Mouse (Mus musculus): Measurements from ENCODE around the gene Tk1.
A peak's percentile ranks its signal among the peaks of the same experiment; 100 is the strongest.
"Not testable (repeated sequence)": the region's sequence is repeated elsewhere in the genome, so short reads cannot be mapped to it uniquely, and the experiment has no call there.

Gene Tk1

DNA sequence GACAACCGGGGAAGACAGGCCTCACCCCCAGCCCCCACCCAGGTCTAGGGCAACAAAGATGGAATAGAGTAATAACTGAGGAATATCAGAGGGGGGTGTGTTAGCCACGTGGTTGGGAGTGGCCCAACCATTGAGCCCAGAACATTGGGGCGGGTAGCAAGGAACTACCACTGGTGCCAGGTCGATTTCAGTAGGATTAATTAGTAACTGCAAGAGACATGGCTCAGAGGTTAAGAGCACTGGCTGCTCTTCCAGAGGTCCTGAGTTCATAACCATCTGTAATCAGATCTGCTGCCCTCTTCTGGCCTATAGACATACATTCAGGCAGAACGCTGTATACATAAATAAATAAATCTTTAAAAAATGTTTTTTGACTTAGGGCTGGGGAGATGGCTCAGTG, 20.7 kb upstream of the Tk1 start:
- DNase-seq (ENCODE audit: low read depth): no peak

DNA sequence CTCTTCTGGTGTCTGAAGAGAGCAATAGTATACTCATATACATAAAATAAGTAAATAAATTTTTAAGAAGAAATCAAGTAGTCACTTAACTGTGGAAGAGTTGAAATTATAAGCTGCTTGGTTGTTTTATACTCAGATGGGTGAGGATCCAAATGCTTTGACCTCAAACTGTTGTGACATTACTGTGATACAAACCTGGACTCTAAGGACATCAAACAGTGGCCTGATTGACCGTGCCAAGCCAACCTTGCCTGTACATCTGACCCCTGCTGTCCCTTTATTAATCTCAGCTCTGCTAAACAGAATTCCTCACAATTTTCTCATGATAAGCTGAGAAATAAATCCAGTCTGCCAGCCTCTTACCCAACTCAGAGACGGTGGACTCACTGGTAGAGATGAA, 19.8 kb upstream of the Tk1 start:
- no peak for DNase-seq (ENCODE audit: low read depth)

GRCm38 (mm10) chr11:117844997-117845396, 19.1 kb upstream of the Tk1 start:
- DNase-seq (ENCODE audit: low read depth): no peak

DNA sequence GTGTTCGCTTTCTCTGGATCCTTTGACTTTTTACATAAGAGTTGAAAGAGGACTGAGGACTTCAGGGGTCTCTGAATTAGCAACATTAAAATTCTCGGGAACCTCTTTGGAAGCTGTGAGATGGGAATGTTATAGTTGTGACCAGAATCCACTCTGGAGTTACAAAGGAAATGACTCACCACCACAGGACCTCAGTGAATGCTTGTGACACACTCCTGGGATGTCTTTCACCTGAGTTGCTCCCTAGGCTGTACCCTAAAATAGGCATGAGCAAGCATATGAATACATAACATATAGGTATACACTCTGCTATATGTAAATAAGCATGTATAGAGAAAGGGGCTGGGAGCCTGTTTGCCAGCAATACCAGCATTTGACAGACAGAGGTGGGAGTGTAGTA, 17.5 kb upstream of the Tk1 start:
- no peak for DNase-seq (ENCODE audit: low read depth)

GRCm38 (mm10) chr11:117840910-117841309, 15.0 kb upstream of the Tk1 start:
- no peak for DNase-seq (ENCODE audit: low read depth)

- DNase-seq (ENCODE audit: low read depth): no peak
Observed at GRCm38 (mm10) chr11:117839021-117839420, 13.1 kb upstream of the Tk1 start.

- DNase-seq (ENCODE audit: low read depth): no peak
Observed at GRCm38 (mm10) chr11:117838572-117838971, 12.7 kb upstream of the Tk1 start.

- DNase-seq (ENCODE audit: low read depth): no peak
Observed at GRCm38 (mm10) chr11:117836306-117836705, 10.4 kb upstream of the Tk1 start.

DNA sequence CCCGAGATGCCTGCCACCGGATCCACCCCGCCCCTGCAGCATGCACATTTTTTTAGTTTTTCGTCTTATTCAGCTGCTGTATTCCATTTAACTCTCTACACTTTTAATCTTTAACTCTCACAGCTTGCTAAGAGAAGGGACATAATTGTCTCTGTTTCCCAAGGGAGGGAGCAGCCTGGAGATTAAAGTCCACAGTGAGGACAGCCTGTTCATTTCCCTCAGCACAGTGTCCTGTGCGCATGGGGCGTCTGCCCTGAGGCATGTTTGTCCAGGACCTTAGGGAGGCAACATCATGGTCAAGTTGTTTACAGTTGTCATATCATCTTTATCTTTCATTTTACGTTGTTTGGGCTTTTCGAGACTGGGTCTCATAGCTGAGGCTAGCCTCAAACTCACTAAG, 8.2 kb upstream of the Tk1 start:
- DNase-seq (ENCODE audit: low read depth): no peak

DNA sequence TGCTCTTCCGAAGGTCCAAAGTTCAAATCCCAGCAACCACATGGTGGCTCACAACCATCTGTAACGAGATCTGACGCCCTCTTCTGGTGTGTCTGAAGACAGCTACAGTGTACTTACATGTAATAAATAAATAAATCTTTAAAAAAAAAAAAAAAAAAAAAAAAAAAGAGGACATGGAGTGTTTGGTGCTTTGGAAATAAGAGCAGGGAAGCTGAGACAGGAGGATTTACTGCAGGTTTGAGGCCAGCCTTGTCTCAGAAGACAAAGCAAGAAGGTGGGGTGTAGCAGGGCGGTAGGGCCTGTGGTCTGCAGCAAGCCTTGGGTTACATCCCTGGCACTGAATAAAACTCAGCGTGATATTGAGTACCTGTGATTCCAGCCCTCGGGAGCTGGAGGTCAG, 7.6 kb upstream of the Tk1 start:
- DNase-seq (ENCODE audit: low read depth): not testable (repeated sequence)

- peak; percentile 97 for DNase-seq (ENCODE audit: low read depth)
Observed at GRCm38 (mm10) chr11:117832086-117832969, 6.4 kb upstream of the Tk1 start.

DNA sequence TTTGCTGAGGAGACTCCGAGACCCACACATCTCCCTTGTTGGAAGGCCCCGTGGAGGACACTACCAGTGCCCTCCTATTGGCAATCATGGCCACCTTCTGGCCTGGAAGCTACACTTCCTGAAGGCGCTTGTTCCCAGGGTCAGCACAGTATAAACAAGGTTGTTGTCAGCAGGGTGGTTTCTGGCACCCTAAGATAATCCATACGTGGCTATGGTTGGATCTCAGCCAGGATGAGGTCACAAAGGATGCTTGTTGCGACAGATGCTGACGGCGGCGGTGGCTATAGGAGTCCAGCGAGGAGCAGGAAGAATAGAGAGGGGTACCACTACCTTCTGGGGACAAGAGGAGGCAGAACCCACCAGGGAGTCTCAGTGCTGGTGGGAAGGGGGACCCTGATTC, 4.5 kb upstream of the Tk1 start:
- DNase-seq (ENCODE audit: low read depth): no peak

DNA sequence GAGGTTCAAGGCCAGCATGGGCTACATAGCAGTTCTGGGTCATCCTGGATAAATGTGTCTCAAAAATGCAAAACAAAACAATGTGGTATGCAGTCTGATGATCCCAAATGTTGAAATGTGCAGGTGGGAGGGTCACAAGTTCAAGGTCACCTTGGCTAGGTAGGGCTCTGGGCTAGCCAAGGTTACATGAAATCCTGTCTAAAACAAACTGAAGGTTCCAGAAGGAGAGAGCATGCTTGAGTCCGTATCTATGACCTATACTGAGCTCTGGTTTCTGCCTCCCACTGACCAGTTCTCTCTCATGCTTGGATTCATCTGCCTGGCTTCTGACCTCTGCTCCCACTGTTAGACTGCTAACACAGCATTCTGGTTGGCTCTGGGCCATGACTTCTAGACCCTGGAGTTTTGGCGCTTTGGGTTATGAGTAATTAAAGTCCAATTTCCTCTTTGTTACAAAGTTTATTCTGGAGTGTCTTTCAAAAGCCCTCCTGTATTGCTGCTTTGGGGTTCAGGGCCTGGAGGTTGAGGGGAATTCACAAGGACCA, 3.9 kb upstream of the Tk1 start:
- no peak for DNase-seq (ENCODE audit: low read depth)

DNA sequence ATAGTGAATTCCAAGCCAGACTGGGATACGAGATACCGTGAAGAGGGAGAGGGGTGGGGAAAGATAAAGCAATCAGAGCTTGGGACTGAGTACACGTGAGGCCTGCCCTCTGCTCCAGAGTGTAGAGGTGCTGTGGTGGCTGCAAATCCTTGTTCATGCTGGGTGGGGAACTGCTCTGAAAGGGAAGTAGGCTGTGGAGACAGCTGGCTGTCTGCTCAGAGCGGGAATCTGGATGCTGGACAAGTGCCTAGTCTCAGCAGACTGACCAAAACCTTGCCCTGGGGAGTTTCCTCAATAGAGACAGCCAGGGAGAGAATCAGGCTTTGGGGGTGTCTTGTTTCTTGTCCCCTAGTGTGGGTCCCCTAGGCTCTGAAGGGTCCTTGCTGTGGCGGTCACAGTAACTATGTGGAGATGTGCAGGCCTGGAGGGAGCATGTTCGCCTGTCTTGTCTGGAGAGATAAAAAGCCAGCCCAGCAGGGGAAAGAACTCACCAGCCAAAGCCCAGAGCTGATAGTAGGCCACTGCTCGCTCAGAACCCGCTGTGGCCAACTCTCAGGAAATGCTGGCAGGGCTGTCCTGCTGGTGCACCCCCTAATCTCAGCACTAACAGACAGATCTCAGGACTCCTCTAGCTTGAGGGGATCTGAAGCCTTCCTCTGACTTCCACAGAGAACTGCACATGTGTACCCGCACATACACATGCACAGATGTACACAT, 3.2 kb upstream of the Tk1 start:
- DNase-seq (ENCODE audit: low read depth): no peak

DNA sequence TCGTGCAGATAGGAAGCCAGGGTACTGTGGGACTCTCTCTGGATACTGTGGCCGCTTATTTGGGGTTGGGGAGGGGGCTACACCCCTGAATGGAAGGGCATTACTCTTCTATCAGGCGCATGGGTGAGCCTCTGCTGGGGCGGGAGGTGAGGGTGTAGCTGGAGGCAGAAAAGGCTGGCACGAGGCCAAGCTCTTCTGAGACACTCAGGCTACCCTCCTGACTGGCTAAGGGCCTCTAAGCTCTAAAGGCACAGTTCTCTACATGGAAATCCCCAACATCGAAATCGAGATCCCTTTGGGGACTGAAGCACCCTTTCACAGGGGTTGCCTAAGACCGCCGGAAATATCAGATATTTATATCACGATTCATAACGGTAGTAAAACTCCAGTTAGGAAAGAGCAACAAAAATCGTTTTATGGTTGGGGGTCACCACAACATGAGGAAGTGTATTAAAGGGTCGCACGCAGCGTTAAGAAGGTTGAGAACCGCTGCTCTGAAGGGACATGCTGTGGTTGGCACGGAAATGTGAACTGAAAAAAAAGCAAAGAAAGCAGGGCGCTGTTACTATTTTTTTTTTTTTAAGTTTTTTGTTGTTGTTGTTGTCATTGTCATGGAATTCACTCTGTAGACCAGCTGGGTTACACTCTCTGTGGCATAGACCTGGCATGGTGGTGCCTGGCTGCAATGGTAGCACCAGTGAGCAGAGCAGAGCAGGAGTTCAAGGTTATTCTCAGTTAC, 2.4 kb upstream of the Tk1 start:
- DNase-seq (ENCODE audit: low read depth): peak; percentile 88

DNA sequence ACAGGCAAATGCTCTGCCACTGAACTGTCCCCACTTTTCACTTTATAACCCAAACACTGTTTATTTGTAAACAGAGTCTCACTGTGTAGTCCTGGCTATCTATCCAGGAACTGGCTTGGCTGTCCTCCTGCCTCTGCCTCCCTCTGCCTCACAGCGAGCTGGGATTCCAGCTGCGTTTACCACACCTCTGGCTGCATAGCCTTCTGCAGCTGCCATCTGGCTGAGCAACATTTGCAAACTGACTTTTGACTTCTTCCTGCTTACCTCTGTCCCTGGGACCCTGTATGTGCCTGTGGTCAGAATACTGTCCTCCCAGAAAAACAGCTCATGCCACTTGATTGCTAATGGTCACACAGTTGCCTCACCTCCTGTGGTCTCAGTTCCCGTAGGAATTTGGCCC, 1.5 kb upstream of the Tk1 start:
- DNase-seq (ENCODE audit: low read depth): peak; percentile 29

DNA sequence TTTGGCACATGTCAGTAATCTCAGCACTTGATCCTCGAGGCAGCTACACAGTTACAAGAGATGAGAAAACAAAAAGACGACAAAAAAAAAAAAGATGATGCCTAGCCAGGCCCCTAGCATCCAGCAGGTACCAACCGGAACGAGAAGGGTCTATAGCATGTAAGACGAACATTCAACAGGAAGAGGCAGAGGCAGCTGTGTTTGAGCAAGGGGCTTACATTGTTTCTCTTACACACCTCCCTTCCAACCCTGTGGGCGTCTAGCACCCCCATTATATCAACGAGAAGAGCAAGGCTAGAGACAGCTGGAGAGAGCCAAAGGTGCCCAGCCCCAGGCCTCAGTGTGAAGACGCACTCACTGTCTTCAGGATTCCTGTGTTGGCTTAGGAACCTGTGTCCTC, 1.0 kb upstream of the Tk1 start:
- DNase-seq (ENCODE audit: low read depth): peak; percentile 29

DNA sequence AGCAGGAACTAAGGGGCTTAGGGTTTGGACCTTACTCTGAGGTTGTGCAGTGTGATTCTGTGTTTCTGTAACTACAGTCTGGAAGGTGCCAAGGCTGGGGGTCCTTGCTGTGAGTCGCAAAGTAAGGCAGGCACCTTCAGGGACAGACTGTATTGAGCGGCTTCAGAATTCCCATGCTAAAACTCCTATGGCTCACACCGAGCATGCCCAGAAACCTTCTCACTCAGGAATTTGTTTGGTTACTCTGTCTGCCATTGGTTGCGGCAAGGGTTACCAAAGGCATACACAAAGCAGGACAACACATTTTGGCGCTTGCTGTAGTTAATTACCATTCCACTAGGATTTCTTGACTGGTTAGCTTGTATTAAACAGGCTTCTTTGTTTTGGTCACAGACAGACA, 272 bp upstream of the Tk1 start:
- DNase-seq (ENCODE audit: low read depth): peak; percentile 17

- peak; percentile 90 for DNase-seq (ENCODE audit: low read depth)
Observed at GRCm38 (mm10) chr11:117824060-117824969, 1.6 kb downstream of the Tk1 start.

- no peak for DNase-seq (ENCODE audit: low read depth)
Observed at GRCm38 (mm10) chr11:117823411-117823810, 2.5 kb downstream of the Tk1 start.

GRCm38 (mm10) chr11:117822728-117823241, 3.1 kb downstream of the Tk1 start:
- DNase-seq (ENCODE audit: low read depth): no peak
